Mouse (Mus musculus) cerebellum, adult 2 months (tissue): Measurements from ENCODE around the gene Ccr1.

Source experiments
- CTCF ChIP-seq: fragments of 200-500 bp; IDR thresholded peaks from 2 replicates; pipeline ENCODE4 v1.5.1; 2011; ENCODE audit warnings: low read depth, mild to moderate bottlenecking, control low read depth, low read length, moderate library complexity, borderline replicate concordance; ENCODE audit not compliant: insufficient read depth
- POLR2A ChIP-seq: fragments of 200-500 bp; IDR thresholded peaks from 2 replicates; pipeline ENCODE4 v1.6.1; 2011; ENCODE audit warnings: low read length, control low read depth, borderline replicate concordance; ENCODE audit not compliant: insufficient read depth

GRCm38 (mm10) chr9:123924589-123925066 lies 43.9 kb downstream of the Ccr1 start:
- TF ChIP-seq POLR2A (peak; percentile 48; the same call in 1 of the 2 replicates), CTCF (no peak)
